Comparison of ENCODE assay signal across 8 mouse cellular contexts in genomic region chr11:36152226-36152625, GRCm38 (mm10).
A peak's percentile ranks its signal among the peaks of the same experiment; 100 is the strongest.
DNase-seq lines count a peak whose midpoint lies in the region; ATAC-seq lines count a peak whose summit lies in the region.

No protein-coding gene starts in this region.

- no peaks in the 10 kb centered on the region for H3K9me3 ChIP-seq in heart, embryonic 14.5 days (ENCODE audit: control insufficient read depth, low read length)
- H3K9me3 ChIP-seq in hindbrain, embryonic 11.5 days (ENCODE audit: control insufficient read depth, low read length): no peaks in the 10 kb centered on the region
- no peaks in the 10 kb centered on the region for H3K9me3 ChIP-seq in midbrain, embryonic 11.5 days (ENCODE audit: control insufficient read depth, low read length)

- H3K36me3 ChIP-seq in heart, embryonic 14.5 days (ENCODE audit: control insufficient read depth, insufficient read depth, low read length): no peaks in the 10 kb centered on the region
- no peaks in the 10 kb centered on the region for H3K36me3 ChIP-seq in hindbrain, embryonic 11.5 days (ENCODE audit: control insufficient read depth, insufficient read depth, low read length)
- H3K36me3 ChIP-seq in midbrain, embryonic 11.5 days (ENCODE audit: control insufficient read depth, insufficient read depth, low read length): no peaks in the 10 kb centered on the region

- intact Hi-C loops in heart, postnatal 14 days (cut with DNase I): no loop called here

- H3K27me3 ChIP-seq in heart, embryonic 14.5 days (ENCODE audit: control insufficient read depth, insufficient read depth, low read length): no peaks in the 10 kb centered on the region
- no peaks in the 10 kb centered on the region for H3K27me3 ChIP-seq in hindbrain, embryonic 11.5 days (ENCODE audit: control insufficient read depth, insufficient read depth, low read length)
- no peaks in the 10 kb centered on the region for H3K27me3 ChIP-seq in midbrain, embryonic 11.5 days (ENCODE audit: control insufficient read depth, insufficient read depth, low read length)

- WGBS in heart, embryonic 14.5 days: 2% methylated on average over 6 of the region's 6 CpGs
- 19% methylated on average over 6 of the region's 6 CpGs for WGBS in hindbrain, embryonic 11.5 days
- 19% methylated on average over 6 of the region's 6 CpGs for WGBS in midbrain, embryonic 11.5 days

- peaks cover 0 to 6% of the 10 kb centered on the region in 2 experiments; a peak in 3 of 4 replicates for H3K4me1 ChIP-seq in heart, embryonic 14.5 days (ENCODE audit: control insufficient read depth in 2 of 2, insufficient read depth in 2 of 2, low read length in 2 of 2)
- no peaks in the 10 kb centered on the region for H3K4me1 ChIP-seq in hindbrain, embryonic 11.5 days (replicated peaks; ENCODE audit: control insufficient read depth, insufficient read depth, low read length)
- peaks cover 7% of the 10 kb centered on the region for H3K4me1 ChIP-seq in midbrain, embryonic 11.5 days (ENCODE audit: control insufficient read depth, insufficient read depth, low read length)

- H3K4me3 ChIP-seq in heart, embryonic 14.5 days (ENCODE audit: control insufficient read depth in 1 of 2, insufficient read depth in 1 of 2, low read depth in 1 of 2, low read length in 2 of 2): no peak overlapping the region
- H3K4me3 ChIP-seq in hindbrain, embryonic 11.5 days (ENCODE audit: low read depth, low read length): no peak overlapping the region
- no peak overlapping the region for H3K4me3 ChIP-seq in midbrain, embryonic 11.5 days (ENCODE audit: low read depth, low read length)

- H3K27ac ChIP-seq in heart, embryonic 14.5 days (replicated peaks in 1 of 2; ENCODE audit: control insufficient read depth in 1 of 2, insufficient read depth in 1 of 2, low read depth in 2 of 2, low read length in 2 of 2): no peak overlapping the region
- H3K27ac ChIP-seq in hindbrain, embryonic 11.5 days (ENCODE audit: low read depth, low read length): no peak overlapping the region
- H3K27ac ChIP-seq in midbrain, embryonic 11.5 days (ENCODE audit: low read depth, low read length): no peak overlapping the region

- no peak for ATAC-seq in heart, embryonic 14.5 days (ENCODE audit: insufficient number of reproducible peaks, insufficient read depth, low FRiP score, low read depth)
- peak; percentile 54; the same call in 1 of the 2 replicates for ATAC-seq in hindbrain, embryonic 11.5 days (ENCODE audit: low FRiP score)
- peak; percentile 66 for ATAC-seq in midbrain, embryonic 11.5 days (ENCODE audit: low FRiP score)
- no peak for ATAC-seq in erythroid progenitor cell, adult 5-6 weeks (replicated peaks; ENCODE audit: low FRiP score, poor library complexity, severe bottlenecking)

- no peak for DNase-seq in heart, postnatal 14 days
- DNase-seq in brain, adult 2 months (ENCODE audit: low read depth, low spot score): peak; percentile 46
- DNase-seq in hindbrain, embryonic 11.5 days (ENCODE audit: low spot score): peak; percentile 51
- no peak for DNase-seq in midbrain, embryonic 11.5 days (ENCODE audit: low spot score, missing footprints)
- DNase-seq in left cerebral cortex, adult 11 months (ENCODE audit: low spot score): no peak
- DNase-seq in ovary, postnatal 10 days (ENCODE audit: low spot score): no peak

- H3K4me2 ChIP-seq in heart, embryonic 14.5 days (ENCODE audit: low read length): peak overlapping the region; percentile 35
- H3K4me2 ChIP-seq in hindbrain, embryonic 11.5 days (replicated peaks; ENCODE audit: low read depth, low read length): no peak overlapping the region
- no peak overlapping the region for H3K4me2 ChIP-seq in midbrain, embryonic 11.5 days

- H3K9ac ChIP-seq in heart, embryonic 14.5 days (ENCODE audit: low read length): 0 out of 2 replicates have a peak overlapping the region, but pooled peaks have one; percentile 6
- no peak overlapping the region for H3K9ac ChIP-seq in hindbrain, embryonic 11.5 days (ENCODE audit: low read depth, low read length)
- H3K9ac ChIP-seq in midbrain, embryonic 11.5 days (ENCODE audit: low read length): no peak overlapping the region

Comparison
In these comparisons a context has a peak if more than half of its experiments do, and no peak if none do; other contexts are left out.
1. ATAC-seq: peak in hindbrain, embryonic 11.5 days (single experiment) and midbrain, embryonic 11.5 days (single experiment); none in heart, embryonic 14.5 days (single experiment) and erythroid progenitor cell, adult 5-6 weeks (single experiment).
2. DNase-seq: peak in brain, adult 2 months (single experiment) and hindbrain, embryonic 11.5 days (single experiment); none in heart, postnatal 14 days (0 of 2), midbrain, embryonic 11.5 days (single experiment), left cerebral cortex, adult 11 months (single experiment) and ovary, postnatal 10 days (single experiment).